Mouse (Mus musculus) lung, postnatal 4 days (tissue): ENCODE results near the gene Stox2.

Experiments
- DNase-seq, 2 experiments: peaks; one replicate each; pipeline ENCODE4 v3.0.0; 2021

Stox2 gene

GRCm38 (mm10) chr8:47288131-47288865, 157.9 kb downstream of the Stox2 start:
- peak; percentile 60 to 76 for DNase-seq

- DNase-seq, result peak; percentile 33 to 53
Observed at GRCm38 (mm10) chr8:47287641-47288130, 158.5 kb downstream of the Stox2 start.

GRCm38 (mm10) chr8:47287201-47287621, 159.0 kb downstream of the Stox2 start:
- DNase-seq, result no peak

DNA sequence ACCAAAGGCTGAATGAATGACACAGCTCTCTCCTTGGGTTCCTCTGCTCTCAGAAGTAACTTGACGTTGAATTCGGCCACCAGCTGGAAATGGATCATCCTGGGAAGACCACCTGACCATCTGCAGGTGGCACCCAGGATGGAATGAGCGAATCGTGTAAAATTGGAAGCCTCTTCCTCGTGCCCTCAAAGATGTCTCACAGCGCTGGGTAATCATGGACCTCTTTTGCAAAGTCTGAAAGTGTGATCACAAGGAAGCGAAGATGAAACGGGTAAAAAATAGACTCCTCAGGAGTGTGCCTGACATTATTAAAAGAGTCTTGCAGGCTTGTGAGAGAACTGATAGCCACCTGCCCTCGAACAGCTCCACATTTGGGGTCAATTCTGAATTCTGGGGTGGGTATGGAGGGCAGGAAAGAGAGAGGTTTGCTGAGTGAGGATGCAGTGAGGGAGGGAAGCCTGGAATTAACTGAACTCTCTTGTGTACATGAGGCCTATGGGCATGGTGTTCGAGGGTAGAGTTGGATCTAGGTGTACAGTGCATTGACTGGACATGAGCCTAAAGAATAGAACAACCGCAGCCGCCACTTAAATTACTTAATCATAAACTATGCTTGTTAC, 160.0 kb downstream of the Stox2 start:
- DNase-seq, result no peak

GRCm38 (mm10) chr8:47285435-47285834, 160.7 kb downstream of the Stox2 start:
- no peak for DNase-seq

GRCm38 (mm10) chr8:47284329-47285326, 161.5 kb downstream of the Stox2 start:
- no peak for DNase-seq

DNA sequence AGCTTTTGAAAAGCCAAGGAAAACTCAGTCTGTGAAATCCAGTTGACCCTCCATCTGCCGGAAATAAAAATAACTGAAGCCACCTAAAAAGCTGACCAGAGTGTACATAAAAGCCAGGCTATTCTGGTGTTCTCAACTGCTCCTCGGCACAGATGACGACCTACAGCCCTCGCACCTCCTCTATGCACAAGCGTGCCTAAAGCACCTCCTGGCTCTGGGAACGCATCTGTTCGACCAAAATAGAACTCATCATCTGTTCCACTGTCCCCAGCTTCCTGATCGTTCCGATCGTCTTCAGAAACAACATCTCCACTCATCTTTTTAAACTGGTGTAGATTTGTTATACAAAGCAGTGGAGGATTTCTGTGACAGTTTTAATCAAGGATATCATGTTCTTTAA, 166.3 kb downstream of the Stox2 start:
- no peak for DNase-seq

DNA sequence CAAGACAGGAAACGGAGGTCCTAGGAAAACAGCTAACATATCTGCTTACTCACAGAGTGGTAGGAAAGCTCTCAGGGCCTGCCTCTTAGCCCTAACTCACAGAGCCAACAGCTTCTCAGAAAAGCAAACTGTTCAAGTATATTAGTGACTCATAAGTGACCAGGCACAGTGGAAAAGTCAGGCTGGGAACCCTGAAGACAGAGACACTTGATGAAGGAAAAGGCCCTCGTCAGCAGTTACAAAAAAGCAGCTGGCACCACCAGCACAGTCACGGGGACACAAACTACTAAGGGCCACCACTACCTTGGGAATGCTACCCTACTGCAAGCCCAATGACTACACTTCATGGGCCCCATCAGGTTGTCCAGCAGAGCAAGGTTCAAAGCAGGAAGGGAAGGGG, 168.0 kb downstream of the Stox2 start:
- peak in 1 of 2 experiments; percentile 33 for DNase-seq

DNA sequence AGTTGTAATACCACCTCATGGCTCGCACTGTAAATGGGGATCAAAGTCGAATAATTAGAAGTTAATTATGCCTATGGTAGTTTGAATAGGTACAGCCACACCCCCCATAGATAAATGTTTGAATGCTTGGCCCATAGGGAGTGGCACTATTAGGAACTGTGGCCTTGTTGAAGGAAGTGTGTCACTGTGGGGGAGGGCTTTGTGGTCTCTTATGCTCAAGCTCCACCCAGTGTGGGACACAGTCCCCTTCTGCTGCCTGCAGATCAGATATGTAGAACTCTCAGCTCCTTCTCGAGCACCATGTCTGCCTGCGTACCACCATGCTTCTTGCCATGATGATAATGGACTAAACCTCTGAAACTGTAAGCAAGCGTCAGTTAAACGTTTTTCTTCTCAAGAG, 177.2 kb downstream of the Stox2 start:
- no peak for DNase-seq

- peak; percentile 31 to 34 for DNase-seq
Observed at GRCm38 (mm10) chr8:47268062-47268822, 177.9 kb downstream of the Stox2 start.

DNA sequence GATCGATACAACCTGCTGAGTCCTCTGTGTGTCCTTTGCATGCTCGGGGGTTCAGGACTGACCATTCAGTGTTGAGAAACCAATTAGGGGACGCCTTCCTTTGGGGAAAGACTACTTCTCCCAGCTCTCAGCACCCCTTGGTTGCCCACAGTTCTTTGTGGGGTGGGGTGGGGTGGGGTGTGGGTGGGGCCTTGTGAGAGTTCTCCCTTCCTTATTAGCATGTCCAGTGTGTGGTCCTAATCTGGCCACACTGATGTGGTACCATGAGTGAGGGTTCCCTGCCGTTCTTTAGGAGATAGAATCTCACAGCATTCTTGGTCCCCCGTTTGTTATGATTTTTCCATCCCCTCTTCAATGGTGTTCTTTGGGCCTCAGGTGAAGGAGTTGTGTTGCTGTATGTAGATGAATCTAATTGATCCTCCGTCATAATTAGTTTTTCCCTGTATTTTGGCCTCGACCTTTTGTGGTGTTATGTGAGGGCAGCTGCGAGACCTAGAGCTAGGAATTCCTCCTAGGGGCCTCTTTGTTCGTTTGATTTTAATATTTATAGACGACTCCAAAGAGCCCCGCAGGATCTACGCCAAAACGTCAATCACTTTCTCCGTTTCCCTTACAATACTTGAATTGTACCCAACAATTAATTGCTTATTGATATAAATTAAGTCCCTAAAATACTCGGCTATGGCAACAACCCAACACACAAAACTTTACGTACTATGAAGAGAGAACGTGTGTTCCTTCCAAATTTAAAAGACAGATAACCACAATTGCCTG, 182.9 kb downstream of the Stox2 start:
- no peak for DNase-seq

DNA sequence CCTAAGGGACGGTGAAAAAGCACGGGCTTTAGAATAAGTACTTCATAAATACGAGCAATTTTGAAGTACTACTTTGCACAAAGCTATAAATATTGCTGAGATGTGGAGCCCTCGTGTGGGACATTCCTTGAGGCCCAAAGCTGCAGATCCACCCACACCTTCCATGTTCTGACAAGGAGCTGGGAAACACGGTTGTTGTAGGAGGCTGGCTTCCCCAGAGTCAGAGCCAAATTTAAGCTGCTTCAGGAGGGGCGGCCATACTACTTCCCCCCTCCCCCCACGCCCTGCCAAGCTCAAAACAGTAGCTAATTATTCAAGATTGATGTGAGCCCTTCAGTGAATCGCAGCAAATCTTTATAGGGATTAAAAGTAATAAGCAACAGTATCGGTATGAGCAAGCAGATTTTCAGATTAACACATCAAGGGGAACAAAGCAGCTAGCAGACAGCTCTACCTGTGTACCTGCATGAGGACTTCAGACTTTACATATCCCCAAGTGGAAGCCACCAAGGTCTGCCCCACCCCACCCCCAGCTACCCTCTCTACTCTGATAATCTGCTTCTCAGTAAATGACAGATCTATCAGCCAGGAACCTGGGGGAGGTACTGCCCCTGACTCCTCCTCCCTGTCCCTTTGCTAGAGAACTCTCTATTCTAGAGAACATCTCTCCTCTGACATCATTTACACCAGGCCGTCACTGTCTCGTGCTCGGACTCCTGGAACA, 185.2 kb downstream of the Stox2 start:
- no peak for DNase-seq

- DNase-seq, result no peak
Observed at GRCm38 (mm10) chr8:47250832-47251231, 195.3 kb downstream of the Stox2 start.

GRCm38 (mm10) chr8:47245116-47245515, 201.0 kb downstream of the Stox2 start:
- DNase-seq, result peak; percentile 56 to 70

DNA sequence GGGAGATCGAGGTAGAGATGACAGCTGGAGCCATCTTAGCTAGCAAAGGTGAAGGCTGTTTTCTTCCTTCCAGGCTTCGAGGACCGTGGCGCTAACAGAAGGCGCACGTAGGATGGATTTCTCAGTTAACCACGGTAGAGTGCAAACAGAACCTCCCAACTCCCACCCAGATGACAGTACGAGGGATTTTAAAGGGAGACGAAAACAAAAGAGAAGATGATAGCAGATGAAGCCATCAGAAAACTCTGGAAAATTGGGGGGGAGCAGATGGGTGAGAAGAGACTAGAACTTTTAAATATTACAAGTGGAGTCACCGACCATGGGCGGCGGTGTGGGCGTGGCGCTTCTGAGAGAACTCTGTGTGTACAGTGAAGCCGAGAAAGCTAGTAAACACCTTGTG, 202.0 kb downstream of the Stox2 start:
- DNase-seq, result no peak

GRCm38 (mm10) chr8:47243631-47244030, 202.5 kb downstream of the Stox2 start:
- no peak for DNase-seq

- no peak for DNase-seq
Observed at GRCm38 (mm10) chr8:47243016-47243630, 203.0 kb downstream of the Stox2 start.

DNA sequence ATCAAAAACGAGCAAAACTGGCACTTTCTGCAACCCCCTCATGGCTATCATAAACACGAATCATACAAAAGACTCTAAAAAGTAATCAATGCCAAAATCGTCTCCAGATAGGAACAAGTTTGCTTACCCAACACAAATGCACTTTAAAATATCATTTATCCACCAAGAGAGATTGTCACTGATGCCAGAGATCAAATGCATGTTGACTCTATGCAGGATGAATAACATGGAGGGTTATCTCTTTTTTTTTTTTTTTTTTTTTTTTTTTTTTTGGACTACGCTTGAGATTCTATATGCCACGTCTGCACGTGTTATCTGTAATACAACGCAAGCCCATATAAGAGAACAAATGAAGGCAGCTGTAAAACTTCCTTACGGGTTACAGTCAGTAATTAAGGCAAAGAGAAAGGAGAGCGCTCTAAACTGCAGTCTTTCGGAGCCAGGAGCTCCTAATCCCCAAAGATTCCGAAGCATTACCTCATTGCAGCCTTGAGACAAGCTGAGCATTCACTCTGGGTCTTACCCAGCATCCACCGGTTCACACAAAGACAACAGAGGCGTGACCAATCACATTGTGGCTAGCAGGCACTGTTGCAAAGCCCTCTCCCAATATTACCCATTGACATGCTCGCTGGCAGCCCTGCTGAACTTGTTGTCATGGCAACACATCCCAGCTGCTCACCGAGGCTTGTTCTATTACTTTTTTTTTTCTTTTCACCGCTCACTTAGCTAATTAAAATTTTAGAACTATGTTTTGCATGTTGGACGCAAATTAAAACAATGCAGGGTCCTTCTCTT, 203.8 kb downstream of the Stox2 start:
- DNase-seq, result peak; percentile 56 to 84

GRCm38 (mm10) chr8:47241421-47242078, 204.6 kb downstream of the Stox2 start:
- no peak for DNase-seq
